In the genomic region with DNA sequence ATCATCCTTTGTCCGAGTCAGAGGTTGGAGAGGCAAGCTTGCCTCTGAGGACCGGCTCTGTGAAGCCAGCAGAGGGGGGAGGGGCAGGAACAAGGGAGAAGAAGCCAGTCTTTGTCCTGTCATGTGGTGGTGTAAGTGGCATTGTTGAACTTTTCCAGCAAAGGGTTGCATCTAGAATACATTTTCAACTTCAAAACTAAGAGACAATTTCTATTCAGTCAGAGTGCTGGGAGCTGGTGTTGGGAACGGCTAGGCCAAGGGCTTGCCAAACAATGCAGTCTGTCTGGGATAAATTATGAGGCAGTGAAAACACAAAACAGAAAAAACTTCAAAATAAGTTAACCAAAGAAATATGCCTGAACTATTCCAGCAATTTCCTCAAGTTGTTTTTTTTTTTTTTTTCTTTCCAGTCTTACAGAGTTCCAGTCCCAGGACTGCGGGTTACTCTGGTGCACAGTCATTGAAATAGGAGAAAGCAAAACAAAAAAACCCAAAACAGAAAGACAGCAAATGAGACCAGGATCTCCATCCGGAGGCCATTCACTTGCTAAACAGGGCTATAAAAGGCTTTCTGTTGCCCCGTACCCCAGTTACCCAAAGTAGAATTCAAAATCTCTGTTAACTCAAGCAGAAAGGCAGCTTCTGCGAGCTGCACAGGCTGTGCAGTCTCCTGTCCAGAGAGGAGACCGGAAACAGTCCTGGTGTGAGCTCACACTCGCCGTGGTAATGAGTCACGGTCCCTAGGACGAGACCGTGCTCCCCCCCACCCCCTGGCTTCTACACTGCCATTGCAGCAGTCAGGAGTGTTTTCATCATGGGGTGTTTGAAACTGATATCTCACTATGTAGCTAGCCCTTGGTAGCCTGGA, we compare ENCODE assay signal across 9 mouse cellular contexts.
DNase-seq lines count a peak whose midpoint lies in the region; ATAC-seq and TF ChIP-seq lines count a peak whose summit lies in the region.
"Had no signal": no experiment of that assay in that cellular context is flagged by ENCODE, and none has a peak within 500 bp of the region (broad histone marks: within the 10 kb centered on the region; RNA-seq: fewer than 3 reads in every experiment).

No protein-coding gene starts in this region.

- H3K9me3 ChIP-seq in intestine, embryonic 14.5 days (ENCODE audit: control insufficient read depth, low read length): no peaks in the 10 kb centered on the region
- no peaks in the 10 kb centered on the region for H3K9me3 ChIP-seq in intestine, postnatal 0 days (ENCODE audit: control insufficient read depth)
- no peaks in the 10 kb centered on the region for H3K9me3 ChIP-seq in intestine, embryonic 16.5 days (ENCODE audit: control insufficient read depth, low read length)
- H3K9me3 ChIP-seq in limb, embryonic 12.5 days: 0 out of 2 replicates have a peak, but pooled peaks cover 4% of the 10 kb centered on the region
- no peaks in the 10 kb centered on the region for H3K9me3 ChIP-seq in neural tube, embryonic 15.5 days (replicated peaks)
- H3K9me3 ChIP-seq: G1E had no signal

- peak overlapping the region; percentile 54; the same call in 1 of the 2 replicates for H3K27ac ChIP-seq in intestine, embryonic 14.5 days (ENCODE audit: low read depth)
- no peak overlapping the region; the same call in 1 of the 2 replicates for H3K27ac ChIP-seq in intestine, postnatal 0 days (ENCODE audit: low read depth, low read length)
- H3K27ac ChIP-seq in intestine, embryonic 16.5 days (ENCODE audit: low read length): peak overlapping the region; percentile 61
- peak overlapping the region; percentile 94 for H3K27ac ChIP-seq in limb, embryonic 12.5 days
- H3K27ac ChIP-seq in neural tube, embryonic 15.5 days (replicated peaks): peak overlapping the region; percentile 77

- peaks cover 8% of the 10 kb centered on the region; the same call in 1 of the 2 replicates for H3K4me1 ChIP-seq in intestine, embryonic 14.5 days (replicated peaks; ENCODE audit: control insufficient read depth, insufficient read depth, low read length)
- no peaks in the 10 kb centered on the region for H3K4me1 ChIP-seq in intestine, postnatal 0 days (replicated peaks; ENCODE audit: control insufficient read depth, insufficient read depth, low read length)
- H3K4me1 ChIP-seq in intestine, embryonic 16.5 days (ENCODE audit: control insufficient read depth, insufficient read depth, low read length): peaks cover 6% of the 10 kb centered on the region
- peaks cover 20% of the 10 kb centered on the region for H3K4me1 ChIP-seq in limb, embryonic 12.5 days (replicated peaks)
- peaks cover 14% of the 10 kb centered on the region for H3K4me1 ChIP-seq in neural tube, embryonic 15.5 days

- 47% methylated on average over 13 of the region's 13 CpGs for WGBS in intestine, embryonic 14.5 days
- 57% methylated on average over 13 of the region's 13 CpGs for WGBS in intestine, postnatal 0 days
- 46% methylated on average over 13 of the region's 13 CpGs for WGBS in intestine, embryonic 16.5 days
- WGBS in limb, embryonic 12.5 days: 22% methylated on average over 13 of the region's 13 CpGs
- WGBS in neural tube, embryonic 15.5 days: 10% methylated on average over 13 of the region's 13 CpGs

- H3K4me3 ChIP-seq in intestine, embryonic 14.5 days (ENCODE audit: low read depth, low read length): no peak overlapping the region
- H3K4me3 ChIP-seq in intestine, postnatal 0 days (ENCODE audit: low read depth, low read length): no peak overlapping the region
- H3K4me3 ChIP-seq in intestine, embryonic 16.5 days (ENCODE audit: low read length): no peak overlapping the region
- no peak overlapping the region for H3K4me3 ChIP-seq in limb, embryonic 12.5 days (replicated peaks)
- H3K4me3 ChIP-seq in neural tube, embryonic 15.5 days (replicated peaks): no peak overlapping the region

- H3K27me3 ChIP-seq in intestine, embryonic 14.5 days (replicated peaks; ENCODE audit: control insufficient read depth, insufficient read depth, low read length): no peaks in the 10 kb centered on the region
- H3K27me3 ChIP-seq in intestine, postnatal 0 days (replicated peaks; ENCODE audit: control insufficient read depth, insufficient read depth, low read length): no peaks in the 10 kb centered on the region
- no peaks in the 10 kb centered on the region for H3K27me3 ChIP-seq in intestine, embryonic 16.5 days (replicated peaks; ENCODE audit: control insufficient read depth, insufficient read depth, low read length)
- no peaks in the 10 kb centered on the region for H3K27me3 ChIP-seq in limb, embryonic 12.5 days
- H3K27me3 ChIP-seq in neural tube, embryonic 15.5 days (replicated peaks): no peaks in the 10 kb centered on the region

- DNase-seq in intestine, embryonic 14.5 days (ENCODE audit: low spot score): no peak
- DNase-seq in cerebellum, postnatal 10 days: peak; percentile 74 to 82
- peak; percentile 36 to 60 for DNase-seq in frontal cortex, postnatal 36 days (ENCODE audit: low spot score in 2 of 2)
- DNase-seq in thymus, postnatal 36 days: no peak

- H3K36me3 ChIP-seq in intestine, embryonic 14.5 days (ENCODE audit: control insufficient read depth, insufficient read depth, low read length): peaks cover 11% of the 10 kb centered on the region
- H3K36me3 ChIP-seq in intestine, postnatal 0 days (ENCODE audit: control insufficient read depth, insufficient read depth): peaks cover 4% of the 10 kb centered on the region; the same call in 1 of the 2 replicates
- peaks cover 3% of the 10 kb centered on the region; the same call in 1 of the 2 replicates for H3K36me3 ChIP-seq in intestine, embryonic 16.5 days (ENCODE audit: control insufficient read depth, insufficient read depth, low read length)
- H3K36me3 ChIP-seq in limb, embryonic 12.5 days: peaks cover 12% of the 10 kb centered on the region
- peaks cover 20% of the 10 kb centered on the region for H3K36me3 ChIP-seq in neural tube, embryonic 15.5 days

- no peak overlapping the region for H3K4me2 ChIP-seq in intestine, embryonic 14.5 days (ENCODE audit: low read length)
- no peak overlapping the region for H3K4me2 ChIP-seq in intestine, postnatal 0 days (replicated peaks; ENCODE audit: low read depth)
- H3K4me2 ChIP-seq in intestine, embryonic 16.5 days (ENCODE audit: low read depth, low read length): no peak overlapping the region
- peak overlapping the region; percentile 23; the same call in 1 of the 2 replicates for H3K4me2 ChIP-seq in limb, embryonic 12.5 days
- H3K4me2 ChIP-seq in neural tube, embryonic 15.5 days: no peak overlapping the region

- no peak overlapping the region for H3K9ac ChIP-seq in intestine, embryonic 14.5 days (ENCODE audit: low read length)
- no peak overlapping the region for H3K9ac ChIP-seq in intestine, postnatal 0 days (ENCODE audit: low read depth, low read length)
- H3K9ac ChIP-seq in intestine, embryonic 16.5 days (ENCODE audit: low read depth, low read length): no peak overlapping the region
- H3K9ac ChIP-seq in limb, embryonic 12.5 days (replicated peaks): no peak overlapping the region
- no peak overlapping the region for H3K9ac ChIP-seq in neural tube, embryonic 15.5 days (replicated peaks)

- TF ChIP-seq CTCF in intestine, postnatal 0 days (IDR thresholded peaks at IDR 0.05; ENCODE audit: low read depth): no peak

- no peak; the same call in 1 of the 2 replicates for ATAC-seq in intestine, embryonic 14.5 days (replicated peaks; ENCODE audit: low FRiP score, low TSS enrichment, low read depth)
- no peak for ATAC-seq in intestine, postnatal 0 days
- no peak for ATAC-seq in intestine, embryonic 16.5 days
- peak; percentile 64 for ATAC-seq in limb, embryonic 12.5 days (ENCODE audit: insufficient number of reproducible peaks, insufficient read depth, low FRiP score, low TSS enrichment, low read depth)
- peak; percentile 41; the same call in 1 of the 2 replicates for ATAC-seq in neural tube, embryonic 15.5 days (ENCODE audit: low FRiP score)

Comparison
In these comparisons a context has a peak if more than half of its experiments do, and no peak if none do; other contexts are left out.
1. ATAC-seq: peak in limb, embryonic 12.5 days (single experiment) and neural tube, embryonic 15.5 days (single experiment); none in intestine, embryonic 14.5 days (single experiment), intestine, postnatal 0 days (single experiment) and intestine, embryonic 16.5 days (single experiment).
2. DNase-seq: peak in cerebellum, postnatal 10 days (2 of 2) and frontal cortex, postnatal 36 days (2 of 2); none in intestine, embryonic 14.5 days (single experiment) and thymus, postnatal 36 days (0 of 2).